Mouse (Mus musculus) liver, embryonic 11.5 days (tissue): ENCODE results near the gene Gm10447. TPM values are rescaled to one million over a fixed set of nuclear protein-coding genes. Genes with fewer than 3 reads are reported as not detected.
"Not testable (repeated sequence)": the region's sequence is repeated elsewhere in the genome, so short reads cannot be mapped to it uniquely, and the experiment has no call there.

ENCODE experiments used
- ATAC-seq: fragments of 200-750 bp; cut with Nextera tagmentation; replicated peaks from 2 replicates; pipeline ENCODE4 v1.8.0; 2017; ENCODE audit warnings: moderate number of reproducible peaks, mild to moderate bottlenecking, moderate TSS enrichment, moderate library complexity; ENCODE audit not compliant: low FRiP score
- DNase-seq: peaks from one replicate; pipeline ENCODE4 v3.0.0-alpha.2; 2017; ENCODE audit warnings: low spot score
- H3K27ac ChIP-seq: fragments of 300-500 bp; sonication (generic); 2 replicates; pipeline ENCODE4 v1.5.1; 2014; ENCODE audit warnings: mild to moderate bottlenecking, low read depth, low read length, control low read depth
- H3K27me3 ChIP-seq: fragments of 300-500 bp; sonication (generic); replicated peaks from 2 replicates; pipeline ENCODE4 v1.6.1; 2014; ENCODE audit warnings: low read length, mixed read lengths; ENCODE audit not compliant: control insufficient read depth, insufficient read depth
- H3K36me3 ChIP-seq: fragments of 300-500 bp; sonication (generic); 2 replicates; pipeline ENCODE4 v1.6.1; 2014; ENCODE audit warnings: mild to moderate bottlenecking, low read length, moderate library complexity, mixed read lengths; ENCODE audit not compliant: control insufficient read depth, insufficient read depth
- H3K4me1 ChIP-seq: fragments of 300-500 bp; sonication (generic); replicated peaks from 2 replicates; pipeline ENCODE4 v1.6.1; 2014; ENCODE audit warnings: low read length, mixed read lengths; ENCODE audit not compliant: control insufficient read depth, insufficient read depth
- H3K4me2 ChIP-seq: fragments of 300-500 bp; sonication (generic); 2 replicates; pipeline ENCODE4 v1.6.1; 2014; ENCODE audit warnings: mild to moderate bottlenecking, control low read depth, moderate library complexity
- H3K4me3 ChIP-seq: fragments of 300-500 bp; sonication (generic); 2 replicates; pipeline ENCODE4 v1.5.1; 2014; ENCODE audit warnings: low read depth, low read length, control low read depth
- H3K9ac ChIP-seq: fragments of 300-500 bp; sonication (generic); 2 replicates; pipeline ENCODE4 v1.6.1; 2014; ENCODE audit warnings: low read depth, low read length, control low read depth
- H3K9me3 ChIP-seq: fragments of 300-500 bp; sonication (generic); 2 replicates; pipeline ENCODE4 v1.6.1; 2016; ENCODE audit warnings: low read length, inconsistent platforms, mixed read lengths; ENCODE audit not compliant: control insufficient read depth
- WGBS: fragments of 180-500 bp; shearing (Covaris S2); extraction: QIAGEN DNeasy Blood & Tissue Kit; methylation state at CpG from one replicate; pipeline ENCODE4 v1.1.7; 2014; 5-methylcytosine and 5-hydroxymethylcytosine counted together
- polyA plus RNA-seq: library from polyadenylated mRNA; unstranded; fragments of >200 nt; fragmentation: Nextera tagmentation; extraction: Ambion mirVana; gene quantifications from 2 replicates; pipeline ENCODE4 v1.2.1, GENCODE M21; 2014

The Gm10447 gene
- polyA plus RNA-seq, 1 experiment from 2014 or later = 0.10 TPM

- Histone ChIP-seq H3K4me2 (no peak overlapping the region), H3K4me3 (no peak overlapping the region), H3K27me3 (no peaks in the 10 kb centered on the region), H3K9ac (no peak overlapping the region), H3K27ac (no peak overlapping the region), H3K4me1 (peaks cover 24% of the 10 kb centered on the region), H3K9me3 (no peaks in the 10 kb centered on the region), H3K36me3 (peaks cover 8% of the 10 kb centered on the region; the same call in 1 of the 2 replicates)
- ATAC-seq (no peak), DNase-seq (no peak)
- WGBS = 89% methylated on average over 3 of the region's 3 CpGs
Observed at GRCm38 (mm10) chr11:53427993-53428715, 28.8 kb downstream of the Gm10447 start.

GRCm38 (mm10) chr11:53426914-53427313 is 30.0 kb downstream of the Gm10447 start:
- H3K9ac ChIP-seq, H3K9me3 ChIP-seq, H3K27ac ChIP-seq, H3K27me3 ChIP-seq, H3K4me3 ChIP-seq, DNase-seq, H3K4me2 ChIP-seq, ATAC-seq, H3K36me3 ChIP-seq: not testable (repeated sequence)
- peaks cover 11% of the 10 kb centered on the region for H3K4me1 ChIP-seq
- WGBS = 83% methylated on average over 3 of the region's 3 CpGs

GRCm38 (mm10) chr11:53425711-53426255 is 31.1 kb downstream of the Gm10447 start:
- Histone ChIP-seq H3K4me3 (no peak overlapping the region), H3K9me3 (no peaks in the 10 kb centered on the region), H3K9ac (no peak overlapping the region), H3K36me3 (peaks cover 8% of the 10 kb centered on the region; the same call in 1 of the 2 replicates), H3K27me3 (no peaks in the 10 kb centered on the region), H3K4me1 (peaks cover 5% of the 10 kb centered on the region; the same call in 1 of the 2 replicates), H3K27ac (no peak overlapping the region), H3K4me2 (no peak overlapping the region)
- 78% methylated on average over 6 of the region's 6 CpGs for WGBS
- no peak for DNase-seq
- ATAC-seq = no peak

- no peak overlapping the region for H3K4me3 ChIP-seq
- ATAC-seq = no peak
- 68% methylated on average over 3 of the region's 3 CpGs for WGBS
Observed at GRCm38 (mm10) chr11:53425251-53425650, 31.7 kb downstream of the Gm10447 start.

GRCm38 (mm10) chr11:53424826-53425225 is 32.1 kb downstream of the Gm10447 start:
- H3K36me3 ChIP-seq = peaks cover 8% of the 10 kb centered on the region; the same call in 1 of the 2 replicates
- no peak overlapping the region for H3K4me3 ChIP-seq
- no peak overlapping the region for H3K4me2 ChIP-seq
- H3K27me3 ChIP-seq = no peaks in the 10 kb centered on the region
- ATAC-seq = no peak
- 80% methylated on average over 2 of the region's 2 CpGs for WGBS
- H3K9me3 ChIP-seq = no peaks in the 10 kb centered on the region
- H3K4me1 ChIP-seq = peaks cover 5% of the 10 kb centered on the region; the same call in 1 of the 2 replicates
- H3K27ac ChIP-seq = no peak overlapping the region
- DNase-seq = no peak
- no peak overlapping the region for H3K9ac ChIP-seq

More at GRCm38 (mm10) chr11:53425251-53425650, 31.7 kb downstream of the Gm10447 start:
- no peak overlapping the region for H3K4me2 ChIP-seq
- H3K9me3 ChIP-seq = no peaks in the 10 kb centered on the region
- no peak for DNase-seq
- no peak overlapping the region for H3K27ac ChIP-seq
- peaks cover 5% of the 10 kb centered on the region; the same call in 1 of the 2 replicates for H3K4me1 ChIP-seq
- no peak overlapping the region for H3K9ac ChIP-seq
- H3K36me3 ChIP-seq = peaks cover 8% of the 10 kb centered on the region; the same call in 1 of the 2 replicates
- no peaks in the 10 kb centered on the region for H3K27me3 ChIP-seq

- ATAC-seq = peak; percentile 60; the same call in 1 of the 2 replicates
- Histone ChIP-seq H3K4me3 (no peak within 1 kb of the TSS), H3K4me2 (peak within 1 kb of the TSS; percentile 38), H3K4me1 (no peaks in the 10 kb centered on the region), H3K36me3 (peaks cover under 1% of the 10 kb centered on the region; the same call in 1 of the 2 replicates), H3K9ac (no peak within 1 kb of the TSS), H3K27me3 (no peaks in the 10 kb centered on the region), H3K9me3 (no peaks in the 10 kb centered on the region), H3K27ac (peak within 1 kb of the TSS; percentile 58)
- no peak for DNase-seq
- 68% methylated on average over 4 of the region's 4 CpGs for WGBS
Observed at GRCm38 (mm10) chr11:53423036-53423435, 33.9 kb downstream of the Gm10447 start, which contains the start of gene Leap2. Leap2 (minus strand) TSS chr11:53423170.

- DNase-seq (no peak), ATAC-seq (no peak)
- H3K4me3 ChIP-seq = no peak overlapping the region
- no peak overlapping the region for H3K4me2 ChIP-seq
- H3K36me3 ChIP-seq = peaks cover 26% of the 10 kb centered on the region
- H3K27ac ChIP-seq = no peak overlapping the region
- no peaks in the 10 kb centered on the region for H3K9me3 ChIP-seq
- no peaks in the 10 kb centered on the region for H3K27me3 ChIP-seq
- H3K9ac ChIP-seq = no peak overlapping the region
- no peaks in the 10 kb centered on the region for H3K4me1 ChIP-seq
Observed at GRCm38 (mm10) chr11:53418048-53418447, 38.9 kb downstream of the Gm10447 start.

- DNase-seq = no peak
- Histone ChIP-seq H3K4me1 (no peaks in the 10 kb centered on the region), H3K36me3 (peaks cover 44% of the 10 kb centered on the region), H3K27me3 (no peaks in the 10 kb centered on the region), H3K9ac (no peak overlapping the region), H3K9me3 (no peaks in the 10 kb centered on the region), H3K4me2 (no peak overlapping the region), H3K4me3 (no peak overlapping the region), H3K27ac (no peak overlapping the region)
- WGBS = 85% methylated on average over 4 of the region's 4 CpGs
- ATAC-seq = no peak
Observed at GRCm38 (mm10) chr11:53413871-53414270, 43.0 kb downstream of the Gm10447 start.

- no peak for ATAC-seq
- H3K4me3 ChIP-seq = no peak overlapping the region
- H3K4me2 ChIP-seq = no peak overlapping the region
- DNase-seq = peak; percentile 20
- no peaks in the 10 kb centered on the region for H3K4me1 ChIP-seq
- H3K9me3 ChIP-seq = no peaks in the 10 kb centered on the region
- H3K27ac ChIP-seq = no peak overlapping the region
- H3K27me3 ChIP-seq = no peaks in the 10 kb centered on the region
- H3K36me3 ChIP-seq = peaks cover 43% of the 10 kb centered on the region
- no peak overlapping the region for H3K9ac ChIP-seq
Observed at GRCm38 (mm10) chr11:53411738-53412137, 45.2 kb downstream of the Gm10447 start.
